Mouse (Mus musculus): ENCODE data around the gene Sh3pxd2a. TPM values are rescaled to one million over a fixed set of nuclear protein-coding genes. Genes with fewer than 3 reads are reported as not detected.

Gene Sh3pxd2a
- polyA plus RNA-seq, 1 experiment from 2014 or later = 2.3 TPM

GRCm38 (mm10) chr19:47301303-47302190 lies 162.7 kb downstream of the Sh3pxd2a start:
- H3K4me3 ChIP-seq = no peak overlapping the region
- 6% methylated on average over 19 of the region's 19 CpGs for WGBS
- H3K4me2 ChIP-seq = peak overlapping the region; percentile 7; the same call in 1 of the 2 replicates
- peak overlapping the region; percentile 36 for H3K27ac ChIP-seq
- peaks cover 18% of the 10 kb centered on the region for H3K4me1 ChIP-seq
- no peaks in the 10 kb centered on the region for H3K36me3 ChIP-seq (replicated peaks)
- no peaks in the 10 kb centered on the region for H3K27me3 ChIP-seq (replicated peaks)
- H3K9ac ChIP-seq = no peak overlapping the region
- ATAC-seq (replicated peaks) = peak; percentile 76
- no peaks in the 10 kb centered on the region for H3K9me3 ChIP-seq

DNA sequence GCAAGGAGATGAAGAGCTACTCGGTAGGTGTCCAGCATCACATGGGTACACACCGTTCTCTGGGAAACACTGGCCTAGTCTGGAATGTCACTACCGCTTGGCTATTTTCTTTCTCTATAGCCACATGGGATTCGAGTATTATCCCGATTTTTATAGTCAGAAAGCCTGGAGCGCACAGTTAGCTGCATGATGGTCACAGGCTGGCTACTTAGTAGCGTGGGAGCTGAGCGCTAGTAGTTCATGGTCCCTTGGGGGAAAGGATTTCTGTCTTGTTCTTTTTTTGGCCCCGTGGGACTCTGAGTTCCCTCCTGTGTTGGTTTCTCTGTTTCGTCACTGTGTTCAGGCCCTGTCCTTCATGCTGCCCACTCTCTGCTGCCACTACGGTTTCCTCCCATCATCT lies 166.1 kb downstream of the Sh3pxd2a start:
- Histone ChIP-seq H3K4me2 (no peak overlapping the region), H3K36me3 (replicated peaks) (no peaks in the 10 kb centered on the region), H3K4me1 (peaks cover 18% of the 10 kb centered on the region), H3K27me3 (replicated peaks) (no peaks in the 10 kb centered on the region), H3K27ac (no peak overlapping the region), H3K9me3 (no peaks in the 10 kb centered on the region), H3K9ac (no peak overlapping the region), H3K4me3 (no peak overlapping the region)
- 66% methylated on average over 11 of the region's 11 CpGs for WGBS
- ATAC-seq (replicated peaks) = no peak

- Histone ChIP-seq H3K4me3 (no peak overlapping the region), H3K4me1 (peaks cover 8% of the 10 kb centered on the region; the same call in 1 of the 2 replicates), H3K9ac (no peak overlapping the region), H3K9me3 (no peaks in the 10 kb centered on the region), H3K27me3 (replicated peaks) (no peaks in the 10 kb centered on the region), H3K27ac (no peak overlapping the region), H3K4me2 (no peak overlapping the region), H3K36me3 (replicated peaks) (no peaks in the 10 kb centered on the region)
- no peak for ATAC-seq (replicated peaks)
- 54% methylated on average over 7 of the region's 7 CpGs for WGBS
Measured at GRCm38 (mm10) chr19:47292451-47292951, 171.7 kb downstream of the Sh3pxd2a start.

DNA sequence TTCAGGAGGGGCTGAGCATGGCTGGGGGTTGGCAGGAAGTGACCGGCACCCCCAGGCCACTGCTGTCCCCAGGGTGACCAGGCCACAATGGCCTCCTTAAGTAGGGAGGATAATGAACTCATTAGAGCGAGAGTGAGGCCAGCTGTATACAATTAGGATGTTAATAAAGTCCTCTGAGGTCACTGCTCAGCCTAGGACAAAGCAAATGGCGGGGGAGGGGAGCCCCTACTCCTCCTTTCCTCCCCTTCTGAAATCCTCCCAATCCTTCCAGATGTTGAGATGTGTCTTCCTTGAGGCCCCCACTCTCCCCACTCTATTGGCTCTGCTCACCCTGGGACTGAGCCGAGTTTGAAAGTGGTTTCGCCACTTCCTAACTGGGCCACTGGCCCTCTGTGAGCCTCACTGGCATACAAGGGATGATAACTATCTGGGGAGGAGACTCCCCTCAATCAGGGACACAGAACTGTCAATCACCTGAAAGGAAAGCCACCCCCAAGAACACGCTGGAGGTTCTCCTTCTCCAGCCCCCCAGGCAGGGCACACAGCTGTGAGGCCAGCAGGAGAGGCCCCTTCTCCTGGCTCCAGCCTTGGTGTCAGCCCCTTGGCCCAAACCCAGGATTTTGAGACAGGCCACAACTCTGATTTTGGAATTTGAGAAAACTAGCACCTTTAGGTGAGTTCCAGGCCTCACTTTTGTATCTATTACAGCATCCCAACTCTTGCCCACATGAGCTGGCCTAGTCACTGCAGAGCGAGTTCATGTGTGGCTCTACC lies 172.7 kb downstream of the Sh3pxd2a start:
- Histone ChIP-seq H3K27me3 (replicated peaks) (no peaks in the 10 kb centered on the region), H3K36me3 (replicated peaks) (no peaks in the 10 kb centered on the region), H3K9me3 (no peaks in the 10 kb centered on the region), H3K9ac (no peak overlapping the region), H3K27ac (no peak overlapping the region), H3K4me3 (no peak overlapping the region), H3K4me1 (peaks cover 8% of the 10 kb centered on the region; the same call in 1 of the 2 replicates), H3K4me2 (no peak overlapping the region)
- ATAC-seq (replicated peaks) = 0 out of 2 replicates have a peak, but pooled peaks have one; percentile 53
- WGBS = 27% methylated on average over 7 of the region's 7 CpGs

DNA sequence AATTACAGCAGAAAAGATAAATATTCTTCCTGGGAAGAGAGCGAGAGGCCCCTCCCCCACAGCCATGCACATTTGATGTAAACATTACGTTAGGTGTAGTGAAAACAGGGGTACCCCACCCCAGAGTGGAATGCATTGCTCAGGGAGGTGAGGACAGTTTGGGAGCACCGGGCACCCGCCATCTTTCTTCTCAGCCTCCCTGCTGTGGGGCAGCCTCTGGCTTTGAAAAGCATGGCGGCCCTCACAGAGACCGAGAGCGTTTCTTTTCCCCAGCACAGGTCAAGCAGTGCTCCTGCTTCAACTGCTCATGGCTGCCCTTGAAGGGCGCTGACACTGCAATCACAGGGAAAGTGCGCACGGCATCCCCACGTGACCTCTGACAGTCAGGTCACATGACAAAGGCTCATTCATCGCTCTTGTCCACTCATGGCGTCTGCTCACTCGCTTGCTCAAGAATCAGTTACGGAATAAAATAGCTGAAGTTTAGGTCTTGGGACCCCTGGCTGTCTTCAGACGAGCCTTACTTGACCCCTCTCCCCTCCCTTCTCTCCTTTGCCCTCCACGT lies 177.2 kb downstream of the Sh3pxd2a start:
- Histone ChIP-seq H3K4me3 (no peak overlapping the region), H3K27ac (no peak overlapping the region), H3K9me3 (no peaks in the 10 kb centered on the region), H3K9ac (no peak overlapping the region), H3K4me1 (peaks cover 8% of the 10 kb centered on the region; the same call in 1 of the 2 replicates), H3K27me3 (replicated peaks) (no peaks in the 10 kb centered on the region), H3K36me3 (replicated peaks) (no peaks in the 10 kb centered on the region), H3K4me2 (no peak overlapping the region)
- WGBS = 77% methylated on average over 17 of the region's 17 CpGs
- ATAC-seq (replicated peaks) = no peak

GRCm38 (mm10) chr19:47285581-47285980 lies 178.6 kb downstream of the Sh3pxd2a start:
- Histone ChIP-seq H3K4me1 (no peaks in the 10 kb centered on the region), H3K4me3 (no peak overlapping the region), H3K4me2 (no peak overlapping the region), H3K9me3 (no peaks in the 10 kb centered on the region), H3K36me3 (replicated peaks) (no peaks in the 10 kb centered on the region), H3K9ac (no peak overlapping the region), H3K27ac (no peak overlapping the region), H3K27me3 (replicated peaks) (no peaks in the 10 kb centered on the region)
- WGBS = 77% methylated on average over 6 of the region's 6 CpGs
- ATAC-seq (replicated peaks) = no peak

DNA sequence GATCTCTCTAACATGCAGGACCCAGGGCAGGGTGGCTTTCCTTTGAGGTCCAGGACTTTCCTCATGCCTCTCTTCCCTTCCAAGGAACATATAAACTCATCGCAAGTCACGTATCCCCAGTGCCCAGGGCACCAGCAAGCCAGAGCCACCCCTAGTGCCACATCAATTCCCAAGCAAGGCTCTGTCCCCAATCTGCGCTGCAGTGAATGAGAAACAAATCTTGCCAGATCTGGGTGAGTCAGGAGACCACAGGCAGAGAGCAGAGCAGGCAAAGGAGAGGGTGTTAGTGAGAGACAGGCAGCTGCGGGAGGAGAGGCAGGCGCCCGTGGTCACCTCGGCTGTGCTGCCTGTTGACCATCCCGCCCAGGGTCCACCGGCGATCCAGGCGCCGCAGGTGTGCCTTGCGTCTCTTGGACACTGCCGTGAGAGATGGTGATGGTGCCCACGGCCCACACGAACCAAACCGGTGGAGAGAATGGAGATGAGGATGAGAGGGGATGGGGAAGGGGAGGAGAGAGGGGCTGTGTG lies 181.4 kb downstream of the Sh3pxd2a start:
- WGBS = 95% methylated on average over 17 of the region's 17 CpGs
- Histone ChIP-seq H3K9ac (no peak overlapping the region), H3K9me3 (no peaks in the 10 kb centered on the region), H3K27ac (no peak overlapping the region), H3K27me3 (replicated peaks) (no peaks in the 10 kb centered on the region), H3K4me3 (no peak overlapping the region), H3K36me3 (replicated peaks) (no peaks in the 10 kb centered on the region), H3K4me1 (0 out of 2 replicates have a peak, but pooled peaks cover 2% of the 10 kb centered on the region), H3K4me2 (no peak overlapping the region)
- ATAC-seq (replicated peaks) = no peak

DNA sequence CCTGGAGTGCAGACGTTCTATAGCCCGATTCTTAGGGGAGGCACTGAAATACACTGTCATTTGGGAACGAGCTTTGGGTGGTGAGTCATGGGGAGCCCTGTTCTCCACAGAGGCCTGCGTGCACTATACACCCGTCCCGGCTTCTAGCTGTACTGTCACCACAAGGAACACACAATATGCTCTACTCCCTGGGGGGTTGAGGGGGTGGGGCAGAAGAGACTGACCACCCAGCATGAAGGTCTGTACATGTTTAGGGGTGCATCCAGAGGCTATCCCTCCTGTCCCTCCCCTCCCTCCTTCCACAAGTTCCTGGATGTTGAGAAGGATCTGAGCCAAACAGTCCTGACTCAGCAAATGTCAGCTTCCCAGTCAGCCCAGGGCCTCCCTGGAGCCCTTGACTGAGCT lies 182.1 kb downstream of the Sh3pxd2a start:
- 81% methylated on average over 6 of the region's 6 CpGs for whole genome bisulfite sequencing
- no peak for ATAC-seq (replicated peaks)
- 0 out of 2 replicates have a peak, but pooled peaks cover 2% of the 10 kb centered on the region for H3K4me1 ChIP-seq
- no peak overlapping the region for H3K4me3 ChIP-seq
- H3K9me3 ChIP-seq = no peaks in the 10 kb centered on the region
- H3K27ac ChIP-seq = no peak overlapping the region
- H3K27me3 ChIP-seq (replicated peaks) = no peaks in the 10 kb centered on the region
- H3K9ac ChIP-seq = no peak overlapping the region
- no peaks in the 10 kb centered on the region for H3K36me3 ChIP-seq (replicated peaks)
- H3K4me2 ChIP-seq = no peak overlapping the region

DNA sequence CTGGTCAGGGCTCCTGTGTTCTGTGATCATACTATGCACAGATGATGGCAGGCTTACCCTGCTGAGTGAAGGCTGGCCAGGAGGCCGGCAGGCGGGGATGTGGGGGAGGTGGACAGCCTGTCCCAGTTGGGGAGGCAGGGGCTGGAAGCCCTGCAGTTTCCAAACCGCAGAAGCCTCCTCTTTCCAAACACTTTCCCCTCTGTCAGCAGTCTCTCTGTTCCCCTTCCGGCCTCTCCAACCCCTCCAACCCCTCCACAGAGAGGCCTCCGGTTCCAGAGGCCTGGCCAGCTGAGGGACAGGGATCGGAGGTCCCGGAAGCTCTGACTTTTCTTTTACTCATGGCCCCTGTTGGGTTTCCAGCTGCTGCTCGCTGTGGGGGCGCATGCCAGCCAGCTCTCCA lies 183.3 kb downstream of the Sh3pxd2a start:
- WGBS = 79% methylated on average over 9 of the region's 9 CpGs
- no peak for ATAC-seq (replicated peaks)
- H3K9ac ChIP-seq = no peak overlapping the region

DNA sequence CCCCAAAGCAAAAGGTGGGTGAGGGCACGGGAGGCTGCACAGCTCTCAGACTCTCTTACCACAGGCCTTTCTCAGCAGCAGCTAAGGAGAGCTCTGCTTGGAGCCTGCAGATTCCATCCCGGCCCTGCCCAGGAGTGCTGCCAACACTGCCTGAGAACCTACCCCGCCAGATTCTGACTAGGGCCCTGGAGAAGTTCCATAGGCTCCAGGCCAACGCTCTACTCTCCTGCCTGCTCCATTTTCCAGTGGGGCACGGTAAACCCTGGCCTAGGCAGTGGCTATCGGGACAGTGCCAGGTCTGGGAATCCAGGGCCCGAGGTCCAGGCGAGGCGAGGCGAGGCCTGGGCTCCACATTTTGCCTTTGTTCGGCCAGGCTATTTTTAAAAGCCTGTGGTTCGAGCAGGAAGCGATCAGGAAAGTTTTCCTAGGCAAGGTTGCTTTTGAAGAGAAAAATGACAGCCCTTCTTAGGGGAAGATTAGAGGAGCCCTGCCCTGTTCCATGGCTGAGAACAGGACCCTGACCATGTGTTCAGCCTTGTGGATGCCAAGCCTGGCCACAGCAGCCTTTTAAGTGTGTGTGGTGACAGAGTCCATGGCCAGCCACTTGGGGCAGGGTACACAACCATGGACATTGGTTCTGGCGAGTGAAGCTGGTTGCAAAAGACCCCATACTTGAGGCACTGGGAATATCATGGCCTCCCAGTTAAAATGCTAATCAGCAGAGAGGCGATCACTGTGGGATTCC lies 184.2 kb downstream of the Sh3pxd2a start:
- 80% methylated on average over 15 of the region's 15 CpGs for WGBS
- Histone ChIP-seq H3K27me3 (replicated peaks) (no peaks in the 10 kb centered on the region), H3K4me3 (no peak overlapping the region), H3K27ac (peak overlapping the region; percentile 53; the same call in 1 of the 2 replicates), H3K9ac (no peak overlapping the region), H3K4me1 (0 out of 2 replicates have a peak, but pooled peaks cover 2% of the 10 kb centered on the region), H3K9me3 (no peaks in the 10 kb centered on the region), H3K4me2 (no peak overlapping the region), H3K36me3 (replicated peaks) (no peaks in the 10 kb centered on the region)
- peak; percentile 44; the same call in 1 of the 2 replicates for ATAC-seq (replicated peaks)

More for the DNA sequence above, 183.3 kb downstream of the Sh3pxd2a start:
- Histone ChIP-seq H3K27me3 (replicated peaks) (no peaks in the 10 kb centered on the region), H3K4me3 (no peak overlapping the region), H3K36me3 (replicated peaks) (no peaks in the 10 kb centered on the region), H3K27ac (no peak overlapping the region), H3K4me2 (no peak overlapping the region), H3K4me1 (0 out of 2 replicates have a peak, but pooled peaks cover 2% of the 10 kb centered on the region), H3K9me3 (no peaks in the 10 kb centered on the region)

DNA sequence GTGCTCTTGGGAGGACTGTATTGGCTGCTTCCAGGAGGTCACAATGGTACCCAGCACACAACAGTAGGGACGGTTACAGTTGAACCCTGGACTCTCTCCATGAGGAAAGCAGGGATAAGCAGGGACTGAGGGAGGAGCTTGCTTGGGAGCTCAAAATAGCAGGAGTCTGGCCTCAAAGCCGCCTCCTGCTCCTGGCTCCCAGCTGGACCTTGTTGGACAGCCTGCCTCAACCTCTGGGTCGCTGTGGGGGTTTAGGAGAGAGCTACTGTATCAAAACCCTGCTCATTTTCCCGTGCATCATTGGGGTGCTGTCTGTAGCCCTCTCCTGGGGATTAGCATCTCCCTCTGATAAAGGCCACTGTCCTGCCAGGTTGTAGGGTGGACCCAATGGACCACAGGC lies 184.8 kb downstream of the Sh3pxd2a start:
- 78% methylated on average over 4 of the region's 4 CpGs for WGBS
- Histone ChIP-seq H3K27ac (peak overlapping the region; percentile 53; the same call in 1 of the 2 replicates), H3K9ac (no peak overlapping the region), H3K27me3 (replicated peaks) (no peaks in the 10 kb centered on the region), H3K4me3 (no peak overlapping the region), H3K4me2 (no peak overlapping the region), H3K9me3 (no peaks in the 10 kb centered on the region), H3K36me3 (replicated peaks) (no peaks in the 10 kb centered on the region), H3K4me1 (0 out of 2 replicates have a peak, but pooled peaks cover 2% of the 10 kb centered on the region)
- ATAC-seq (replicated peaks) = no peak
